Mouse (Mus musculus): ENCODE data around the gene Cyb5b. TPM values are rescaled to one million over a fixed set of nuclear protein-coding genes. Genes with fewer than 3 reads are reported as not detected.

The Cyb5b gene
- total RNA-seq, 1 experiment = 44.9 TPM

DNA sequence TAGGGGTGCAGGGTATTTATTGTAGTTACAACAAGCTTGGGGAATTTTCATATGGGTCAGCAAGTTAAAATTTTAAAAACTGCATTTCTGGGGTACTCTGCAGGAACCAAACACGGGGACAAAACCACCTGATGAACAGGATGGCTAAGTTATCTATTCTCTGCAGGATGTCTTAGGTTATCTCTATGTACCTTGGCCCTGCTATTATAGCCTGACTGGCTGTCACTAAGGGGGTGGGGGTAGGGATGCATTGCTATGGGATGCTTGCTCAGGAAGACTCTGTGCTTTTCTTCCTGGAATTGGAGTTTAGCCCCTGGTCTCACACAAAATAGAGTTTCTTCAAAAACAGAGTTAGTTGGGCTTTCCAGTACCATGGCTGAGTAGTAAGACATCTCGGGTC is 83.3 kb downstream of the Cyb5b start:
- no peaks in the 10 kb centered on the region for H3K4me1 ChIP-seq (ENCODE audit: control insufficient read depth in 2 of 2, insufficient read depth in 2 of 2, low read length in 2 of 2, poor library complexity in 1 of 2)
- H3K4me3 ChIP-seq (ENCODE audit: insufficient read depth in 1 of 2, low read depth in 1 of 2, low read length in 2 of 2, poor library complexity in 1 of 2, severe bottlenecking in 1 of 2) = no peak overlapping the region
- TF ChIP-seq ZC3H11A (IDR thresholded peaks at IDR 0.05; ENCODE audit: borderline replicate concordance, low read depth, low read length) (no peak), ZNF384 (IDR thresholded peaks at IDR 0.05; ENCODE audit: low read depth, low read length) (no peak), HCFC1 (IDR thresholded peaks at IDR 0.05; ENCODE audit: borderline replicate concordance, insufficient read depth, low read length) (no peak), MAFK (IDR thresholded peaks at IDR 0.05; ENCODE audit: insufficient read depth, low read depth, low read length) (no peak), CHD2 (IDR thresholded peaks at IDR 0.05; ENCODE audit: low read depth, low read length) (no peak)
- H3K27ac ChIP-seq (ENCODE audit: insufficient read depth, low read depth, low read length, poor library complexity, severe bottlenecking) = no peak overlapping the region
- no peaks in the 10 kb centered on the region; the same call in 1 of the 2 replicates for H3K9me3 ChIP-seq (ENCODE audit: control insufficient read depth, insufficient read depth, low read depth, low read length)
- no peak overlapping the region for H3K9ac ChIP-seq (ENCODE audit: insufficient read depth, low read depth, low read length, poor library complexity, severe bottlenecking)
- H3K36me3 ChIP-seq (ENCODE audit: control insufficient read depth, insufficient read depth, low read length, poor library complexity, severe bottlenecking) = no peaks in the 10 kb centered on the region
- in situ Hi-C loops (cut with MboI; ENCODE audit: low sequenced_read_pairs in 2 of 2, unreplicated experiment in 2 of 2) = no loop called here
- no peak for DNase-seq (ENCODE audit: low read depth, low spot score)

Other genes starting within 250 kb of the Cyb5b start
- gene Sntb2, start 214.9 kb upstream of the Cyb5b start, total RNA-seq (2012; rRNA removed) = 32.4 and 45.7 TPM in 2 replicates
- 16.6 and 24.1 TPM in 2 replicates for gene Vps4a, start 119.4 kb upstream of the Cyb5b start, total RNA-seq (2012; rRNA removed)
- gene Pdf, start 102.0 kb upstream of the Cyb5b start, total RNA-seq (2012; rRNA removed) = 15.4 and 16.1 TPM in 2 replicates
- 37.8 and 39.1 TPM in 2 replicates for gene Cog8, start 94.0 kb upstream of the Cyb5b start, total RNA-seq (2012; rRNA removed)
- 169 and 189 TPM in 2 replicates for gene Nip7, start 93.8 kb upstream of the Cyb5b start, total RNA-seq (2012; rRNA removed)
- gene Tmed6, start 85.0 kb upstream of the Cyb5b start, total RNA-seq (2012; rRNA removed) = 0.27 and 0.48 TPM in 2 replicates
- gene Terf2, start 54.1 kb upstream of the Cyb5b start, total RNA-seq (2012; rRNA removed) = 13.9 and 14.1 TPM in 2 replicates
- gene Nfat5, start 142.8 kb downstream of the Cyb5b start, total RNA-seq (2012; rRNA removed) = 24.2 and 24.5 TPM in 2 replicates

All from ES-E14 (cell line).